Mouse (Mus musculus) lung, postnatal 0 days (tissue): Measurements from ENCODE around the gene Pld4. TPM values are rescaled to one million over a fixed set of nuclear protein-coding genes. Genes with fewer than 3 reads are reported as not detected.

Experiments used
- ATAC-seq: fragments of 200-750 bp; cut with Nextera tagmentation; 2 replicates; pipeline ENCODE4 v1.8.0; 2017; ENCODE audit warnings: moderate library complexity
- DNase-seq: peaks from one replicate; pipeline ENCODE4 v3.0.0-alpha.2; 2016; ENCODE audit warnings: low spot score
- H3K27ac ChIP-seq: fragments of 300-500 bp; sonication (generic); 2 replicates; pipeline ENCODE4 v1.5.1; 2014; ENCODE audit warnings: antibody characterized with exemption, mild to moderate bottlenecking, low read length, mixed read lengths
- H3K27me3 ChIP-seq: fragments of 300-500 bp; sonication (generic); replicated peaks from 2 replicates; pipeline ENCODE4 v1.6.1; 2014; ENCODE audit warnings: low read length, mixed read lengths; ENCODE audit not compliant: insufficient read depth
- H3K36me3 ChIP-seq: fragments of 300-500 bp; sonication (generic); 2 replicates; pipeline ENCODE4 v1.6.1; 2014; ENCODE audit warnings: low read length, mixed read lengths; ENCODE audit not compliant: insufficient read depth
- H3K4me1 ChIP-seq: fragments of 300-500 bp; sonication (generic); 2 replicates; pipeline ENCODE4 v1.6.1; 2014; ENCODE audit warnings: antibody characterized with exemption, low read depth, low read length, mixed read lengths; ENCODE audit not compliant: insufficient read depth
- H3K4me2 ChIP-seq: fragments of 300-500 bp; sonication (generic); replicated peaks from 2 replicates; pipeline ENCODE4 v1.6.1; 2014; ENCODE audit warnings: low read depth, mild to moderate bottlenecking, low read length, moderate library complexity, mixed read lengths
- H3K4me3 ChIP-seq: fragments of 300-500 bp; sonication (generic); 2 replicates; pipeline ENCODE4 v1.5.1; 2014; ENCODE audit warnings: low read depth, low read length
- H3K9ac ChIP-seq: fragments of 300-500 bp; sonication (generic); replicated peaks from 2 replicates; pipeline ENCODE4 v1.6.1; 2014; ENCODE audit warnings: low read depth, mild to moderate bottlenecking
- H3K9me3 ChIP-seq: fragments of 300-500 bp; sonication (generic); 2 replicates; pipeline ENCODE4 v1.6.1; 2016; ENCODE audit warnings: low read length, mixed read lengths
- CTCF ChIP-seq: IDR thresholded peaks from 2 replicates; pipeline ENCODE4 v1.5.1; 2016; ENCODE audit warnings: antibody characterized with exemption, mild to moderate bottlenecking
- EP300 ChIP-seq: IDR thresholded peaks from 2 replicates; pipeline ENCODE4 v1.6.1; 2016; ENCODE audit warnings: antibody characterized with exemption, mild to moderate bottlenecking, control low read depth
- WGBS: fragments of 180-500 bp; shearing (Covaris S2); extraction: QIAGEN DNeasy Blood & Tissue Kit; methylation state at CpG from one replicate; pipeline ENCODE4 v1.1.7; 2014; 5-methylcytosine and 5-hydroxymethylcytosine counted together
- polyA plus RNA-seq: library from polyadenylated mRNA; unstranded; fragments of >200 nt; fragmentation: Nextera tagmentation; extraction: Ambion mirVana; gene quantifications from 2 replicates; pipeline ENCODE4 v1.2.1, GENCODE M21; 2015

Gene Pld4
- 19.6 and 23.8 TPM in 2 replicates for polyA plus RNA-seq

GRCm38 (mm10) chr12:112760154-112760926 is at the start of gene Pld4:
Pld4 (plus strand) TSS chr12:112760655.
- 34% methylated on average over 4 of the region's 4 CpGs for WGBS
- Histone ChIP-seq H3K27ac (no peak within 1 kb of the TSS), H3K4me1 (no peaks in the 10 kb centered on the region), H3K9me3 (no peaks in the 10 kb centered on the region), H3K4me3 (no peak within 1 kb of the TSS), H3K9ac (no peak within 1 kb of the TSS), H3K36me3 (no peaks in the 10 kb centered on the region), H3K27me3 (no peaks in the 10 kb centered on the region), H3K4me2 (0 out of 2 replicates have a peak within 1 kb of the TSS, but pooled peaks have one; percentile 11)
- ATAC-seq (no peak), DNase-seq (no peak)
- no peak for TF ChIP-seq CTCF

- Histone ChIP-seq H3K4me2 (no peak overlapping the region), H3K27ac (peak overlapping the region; percentile 40; the same call in 1 of the 2 replicates), H3K4me1 (no peaks in the 10 kb centered on the region), H3K36me3 (no peaks in the 10 kb centered on the region), H3K4me3 (no peak overlapping the region), H3K27me3 (no peaks in the 10 kb centered on the region), H3K9me3 (no peaks in the 10 kb centered on the region), H3K9ac (no peak overlapping the region)
- TF ChIP-seq EP300 (no peak), CTCF (0 out of 2 replicates have a peak, but pooled peaks have one; percentile 6)
- peak; percentile 91 for DNase-seq
- 50% methylated on average over 3 of the region's 3 CpGs for WGBS
- ATAC-seq = peak; percentile 34; the same call in 1 of the 2 replicates
Measured at GRCm38 (mm10) chr12:112713984-112714383, 46.5 kb upstream of the Pld4 start.

- DNase-seq (peak; percentile 56), ATAC-seq (no peak)
- Histone ChIP-seq H3K9ac (no peak overlapping the region), H3K4me1 (no peaks in the 10 kb centered on the region), H3K27me3 (no peaks in the 10 kb centered on the region), H3K27ac (no peak overlapping the region), H3K4me2 (no peak overlapping the region), H3K9me3 (no peaks in the 10 kb centered on the region), H3K4me3 (no peak overlapping the region), H3K36me3 (no peaks in the 10 kb centered on the region)
- WGBS = 32% methylated on average over 7 of the region's 7 CpGs
- TF ChIP-seq EP300 (peak; percentile 15; the same call in 1 of the 2 replicates), CTCF (peak; percentile 81)
Measured at GRCm38 (mm10) chr12:112717140-112717539, 43.3 kb upstream of the Pld4 start.

GRCm38 (mm10) chr12:112718995-112719394 is 41.5 kb upstream of the Pld4 start:
- no peaks in the 10 kb centered on the region for H3K36me3 ChIP-seq
- H3K9ac ChIP-seq = no peak overlapping the region
- TF ChIP-seq CTCF (no peak), EP300 (no peak)
- H3K4me1 ChIP-seq = no peaks in the 10 kb centered on the region
- peak overlapping the region; percentile 62; the same call in 1 of the 2 replicates for H3K27ac ChIP-seq
- H3K27me3 ChIP-seq = no peaks in the 10 kb centered on the region
- H3K4me3 ChIP-seq = no peak overlapping the region
- H3K9me3 ChIP-seq = no peaks in the 10 kb centered on the region
- no peak overlapping the region for H3K4me2 ChIP-seq
- peak; percentile 54 for DNase-seq
- no peak for ATAC-seq
- WGBS = 59% methylated on average over 5 of the region's 5 CpGs

GRCm38 (mm10) chr12:112720216-112720615 is 40.2 kb upstream of the Pld4 start, which contains the start of gene Cep170b:
Cep170b (plus strand) TSS chr12:112720455.
- H3K9ac ChIP-seq = no peak within 1 kb of the TSS
- H3K27ac ChIP-seq = peak within 1 kb of the TSS; percentile 97
- no peaks in the 10 kb centered on the region for H3K36me3 ChIP-seq
- H3K27me3 ChIP-seq = no peaks in the 10 kb centered on the region
- no peaks in the 10 kb centered on the region for H3K4me1 ChIP-seq
- no peaks in the 10 kb centered on the region for H3K9me3 ChIP-seq
- peak within 1 kb of the TSS; percentile 97 for H3K4me2 ChIP-seq
- WGBS = 43% methylated on average over 6 of the region's 6 CpGs
- TF ChIP-seq CTCF = no peak
- no peak for TF ChIP-seq EP300
- ATAC-seq (no peak), DNase-seq (no peak)
- no peak within 1 kb of the TSS for H3K4me3 ChIP-seq

GRCm38 (mm10) chr12:112720890-112721423 is 39.5 kb upstream of the Pld4 start:
- DNase-seq (no peak), ATAC-seq (no peak)
- peak overlapping the region; percentile 97 for H3K27ac ChIP-seq
- H3K9me3 ChIP-seq = no peaks in the 10 kb centered on the region
- H3K4me3 ChIP-seq = no peak overlapping the region
- TF ChIP-seq CTCF = no peak
- peak; percentile 83 for TF ChIP-seq EP300
- H3K9ac ChIP-seq = no peak overlapping the region
- no peaks in the 10 kb centered on the region for H3K4me1 ChIP-seq
- H3K27me3 ChIP-seq = no peaks in the 10 kb centered on the region
- 36% methylated on average over 12 of the region's 12 CpGs for WGBS
- H3K4me2 ChIP-seq = peak overlapping the region; percentile 97; the same call in 1 of the 2 replicates
- H3K36me3 ChIP-seq = no peaks in the 10 kb centered on the region
